Mouse (Mus musculus): ENCODE results near the gene Smurf1. TPM values are rescaled to one million over a fixed set of nuclear protein-coding genes. Genes with fewer than 3 reads are reported as not detected.

The Smurf1 gene
- polyA plus RNA-seq, 2 experiments = 24.7 to 28.3 TPM

DNA sequence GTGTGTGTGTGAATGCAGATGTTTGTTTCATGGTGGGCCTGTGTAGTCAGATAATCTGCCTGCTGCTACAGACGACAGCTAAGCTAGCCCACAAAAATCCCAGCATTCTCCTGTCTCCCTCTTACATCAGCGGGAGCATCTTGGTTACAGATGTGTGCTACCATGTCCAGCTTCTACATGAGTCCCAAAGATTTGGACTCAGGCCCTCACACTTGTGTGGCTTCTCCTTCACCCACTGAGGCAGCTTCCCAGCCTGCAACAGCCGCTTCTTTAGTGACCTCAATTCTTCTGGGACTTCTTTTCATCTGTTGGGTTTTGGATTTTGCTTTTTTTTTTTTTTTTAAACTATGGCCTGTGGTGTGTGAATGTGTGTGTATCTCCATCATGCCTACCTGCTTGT is 92.8 kb downstream of the Smurf1 start:
- TF ChIP-seq POLR2A (IDR thresholded peaks at IDR 0.05; ENCODE audit: borderline replicate concordance, extremely low read depth, insufficient read depth, insufficient read length) = no peak
- Histone ChIP-seq H3K9ac (ENCODE audit: low read depth, low read length, severe bottlenecking) (no peak overlapping the region), H3K4me3 (replicated peaks; ENCODE audit: low read length) (no peak overlapping the region), H3K9me3 (ENCODE audit: control insufficient read depth, low read length) (no peaks in the 10 kb centered on the region), H3K4me1 (ENCODE audit: control insufficient read depth, insufficient read depth, low read length) (0 out of 2 replicates have a peak, but pooled peaks cover 2% of the 10 kb centered on the region), H3K27ac (replicated peaks; ENCODE audit: low read depth, low read length) (no peak overlapping the region), H3K4me2 (replicated peaks; ENCODE audit: low read depth, low read length, severe bottlenecking) (no peak overlapping the region), H3K36me3 (ENCODE audit: control insufficient read depth, insufficient read depth, low read length) (peaks cover 15% of the 10 kb centered on the region; the same call in 1 of the 2 replicates), H3K27me3 (ENCODE audit: control insufficient read depth, insufficient read depth, low read length) (no peaks in the 10 kb centered on the region)
- peak; percentile 7 for DNase-seq (ENCODE audit: low spot score)
- no peak for ATAC-seq (ENCODE audit: low FRiP score, low read depth)
- 60% methylated on average over 3 of the region's 3 CpGs for WGBS

DNA sequence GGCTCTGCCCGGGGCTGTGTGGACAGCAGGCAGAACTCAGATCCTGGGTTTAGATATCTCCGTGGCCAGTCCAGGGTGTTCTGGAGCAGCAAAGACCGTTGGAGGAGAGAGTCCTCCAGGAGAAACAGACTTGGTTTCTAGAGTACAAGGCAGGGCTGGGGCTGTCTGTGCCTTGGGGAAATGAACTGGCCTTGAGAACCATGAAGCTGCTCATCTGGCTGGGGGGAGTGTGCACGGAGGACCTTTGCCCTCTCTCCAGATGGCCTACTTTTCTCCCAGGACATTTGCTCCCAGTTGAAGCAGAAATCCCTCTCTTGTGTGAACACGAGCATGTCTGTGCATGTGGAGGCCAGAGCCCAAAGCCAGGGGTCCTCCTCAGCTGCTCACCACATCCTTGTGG is 93.3 kb downstream of the Smurf1 start:
- 63% methylated on average over 5 of the region's 5 CpGs for WGBS
- H3K27ac ChIP-seq (replicated peaks; ENCODE audit: low read depth, low read length) = no peak overlapping the region

DNA sequence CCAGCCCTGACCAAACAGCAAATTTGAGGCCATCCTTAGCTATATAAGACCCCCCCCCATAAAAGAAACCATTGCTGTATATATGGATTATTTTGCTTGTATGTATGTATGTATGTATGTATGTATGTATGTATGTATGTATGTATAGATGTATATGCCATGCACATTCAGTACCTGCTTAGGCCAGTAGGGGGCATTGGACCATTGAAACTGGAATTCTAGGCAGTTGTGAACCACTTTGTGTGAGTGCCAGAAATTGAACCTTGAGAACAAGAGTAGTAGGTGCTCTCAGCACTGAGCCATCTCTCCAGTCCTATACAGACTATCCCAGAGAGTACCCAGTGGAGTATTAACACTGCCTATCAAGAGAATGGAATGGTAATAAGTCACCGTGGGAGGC is 93.9 kb downstream of the Smurf1 start:
- no peak overlapping the region for H3K4me2 ChIP-seq (replicated peaks; ENCODE audit: low read depth, low read length, severe bottlenecking)
- H3K9me3 ChIP-seq (ENCODE audit: control insufficient read depth, low read length) = no peaks in the 10 kb centered on the region
- TF ChIP-seq POLR2A (IDR thresholded peaks at IDR 0.05; ENCODE audit: borderline replicate concordance, extremely low read depth, insufficient read depth, insufficient read length) = no peak

More for the DNA sequence above, 93.3 kb downstream of the Smurf1 start:
- no peak for TF ChIP-seq POLR2A (IDR thresholded peaks at IDR 0.05; ENCODE audit: borderline replicate concordance, extremely low read depth, insufficient read depth, insufficient read length)
- DNase-seq (ENCODE audit: low spot score) (no peak), ATAC-seq (ENCODE audit: low FRiP score, low read depth) (no peak)
- Histone ChIP-seq H3K4me1 (ENCODE audit: control insufficient read depth, insufficient read depth, low read length) (0 out of 2 replicates have a peak, but pooled peaks cover 2% of the 10 kb centered on the region), H3K36me3 (ENCODE audit: control insufficient read depth, insufficient read depth, low read length) (peaks cover 9% of the 10 kb centered on the region; the same call in 1 of the 2 replicates), H3K4me2 (replicated peaks; ENCODE audit: low read depth, low read length, severe bottlenecking) (no peak overlapping the region), H3K9me3 (ENCODE audit: control insufficient read depth, low read length) (no peaks in the 10 kb centered on the region), H3K27me3 (ENCODE audit: control insufficient read depth, insufficient read depth, low read length) (no peaks in the 10 kb centered on the region), H3K9ac (ENCODE audit: low read depth, low read length, severe bottlenecking) (no peak overlapping the region), H3K4me3 (replicated peaks; ENCODE audit: low read length) (no peak overlapping the region)

DNA sequence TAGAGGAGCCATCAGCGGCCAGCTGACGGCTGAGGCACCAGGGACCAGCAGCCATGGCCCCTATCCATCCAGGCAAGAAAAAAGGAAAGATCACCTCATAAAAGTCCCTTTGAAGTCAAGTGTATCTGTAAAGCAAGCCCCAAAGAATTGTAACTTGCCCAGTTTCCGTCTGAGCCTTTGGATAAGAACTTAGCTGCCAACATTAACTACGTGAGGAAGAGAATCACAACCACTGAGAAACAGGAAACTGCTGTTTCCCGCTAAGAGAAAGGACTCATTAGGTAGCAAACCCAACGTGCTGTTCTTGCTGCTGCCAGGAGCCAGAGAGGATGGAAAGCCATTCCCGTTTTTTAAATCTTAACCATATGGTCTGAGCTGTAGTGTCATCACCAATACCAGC is 94.9 kb downstream of the Smurf1 start:
- Histone ChIP-seq H3K4me2 (replicated peaks; ENCODE audit: low read depth, low read length, severe bottlenecking) (no peak overlapping the region), H3K27me3 (ENCODE audit: control insufficient read depth, insufficient read depth, low read length) (no peaks in the 10 kb centered on the region), H3K36me3 (ENCODE audit: control insufficient read depth, insufficient read depth, low read length) (no peaks in the 10 kb centered on the region), H3K9ac (ENCODE audit: low read depth, low read length, severe bottlenecking) (no peak overlapping the region), H3K9me3 (ENCODE audit: control insufficient read depth, low read length) (no peaks in the 10 kb centered on the region), H3K27ac (replicated peaks; ENCODE audit: low read depth, low read length) (no peak overlapping the region), H3K4me3 (replicated peaks; ENCODE audit: low read length) (no peak overlapping the region), H3K4me1 (ENCODE audit: control insufficient read depth, insufficient read depth, low read length) (0 out of 2 replicates have a peak, but pooled peaks cover 2% of the 10 kb centered on the region)
- ATAC-seq (ENCODE audit: low FRiP score, low read depth) (no peak), DNase-seq (ENCODE audit: low spot score) (peak; percentile 23)
- no peak for TF ChIP-seq POLR2A (IDR thresholded peaks at IDR 0.05; ENCODE audit: borderline replicate concordance, extremely low read depth, insufficient read depth, insufficient read length)
- 19% methylated on average over 7 of the region's 7 CpGs for WGBS

More for the DNA sequence above, 93.9 kb downstream of the Smurf1 start:
- Histone ChIP-seq H3K9ac (ENCODE audit: low read depth, low read length, severe bottlenecking) (no peak overlapping the region), H3K4me3 (replicated peaks; ENCODE audit: low read length) (no peak overlapping the region), H3K27me3 (ENCODE audit: control insufficient read depth, insufficient read depth, low read length) (no peaks in the 10 kb centered on the region), H3K27ac (replicated peaks; ENCODE audit: low read depth, low read length) (no peak overlapping the region), H3K36me3 (ENCODE audit: control insufficient read depth, insufficient read depth, low read length) (peaks cover 5% of the 10 kb centered on the region; the same call in 1 of the 2 replicates), H3K4me1 (ENCODE audit: control insufficient read depth, insufficient read depth, low read length) (0 out of 2 replicates have a peak, but pooled peaks cover 2% of the 10 kb centered on the region)
- ATAC-seq (ENCODE audit: low FRiP score, low read depth) (no peak), DNase-seq (ENCODE audit: low spot score) (no peak)
- WGBS = 89% methylated on average over 1 of the region's 1 CpGs

DNA sequence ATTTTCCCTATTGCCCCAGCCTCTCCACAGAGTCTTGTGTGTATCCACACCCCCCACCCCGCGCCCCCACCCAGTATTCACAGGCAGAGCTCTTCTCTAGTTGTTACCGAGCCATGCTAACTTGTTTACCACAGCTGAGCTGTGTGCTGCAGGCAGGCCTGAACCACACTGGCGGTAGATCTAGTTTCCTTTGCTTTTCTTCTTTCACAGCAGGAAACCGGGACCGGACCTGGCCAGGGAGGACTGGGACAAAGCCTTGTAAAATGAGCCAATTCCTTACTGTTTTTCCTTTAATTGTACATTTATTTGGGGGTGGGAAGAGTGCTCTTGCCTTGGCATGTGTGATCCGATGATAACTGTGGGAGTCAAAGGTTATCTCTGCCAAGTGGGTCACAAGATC is 96.2 kb downstream of the Smurf1 start:
- 65% methylated on average over 7 of the region's 7 CpGs for WGBS

More for the DNA sequence above, 96.2 kb downstream of the Smurf1 start:
- no peak for TF ChIP-seq POLR2A (IDR thresholded peaks at IDR 0.05; ENCODE audit: borderline replicate concordance, extremely low read depth, insufficient read depth, insufficient read length)
- 0 out of 2 replicates have a peak, but pooled peaks cover 2% of the 10 kb centered on the region for H3K4me1 ChIP-seq (ENCODE audit: control insufficient read depth, insufficient read depth, low read length)
- no peak overlapping the region for H3K4me3 ChIP-seq (replicated peaks; ENCODE audit: low read length)
- no peak overlapping the region for H3K4me2 ChIP-seq (replicated peaks; ENCODE audit: low read depth, low read length, severe bottlenecking)
- no peak overlapping the region for H3K27ac ChIP-seq (replicated peaks; ENCODE audit: low read depth, low read length)
- H3K9me3 ChIP-seq (ENCODE audit: control insufficient read depth, low read length) = no peaks in the 10 kb centered on the region
- no peak for ATAC-seq (ENCODE audit: low FRiP score, low read depth)
- H3K9ac ChIP-seq (ENCODE audit: low read depth, low read length, severe bottlenecking) = no peak overlapping the region
- no peaks in the 10 kb centered on the region for H3K27me3 ChIP-seq (ENCODE audit: control insufficient read depth, insufficient read depth, low read length)
- DNase-seq (ENCODE audit: low spot score) = no peak
- H3K36me3 ChIP-seq (ENCODE audit: control insufficient read depth, insufficient read depth, low read length) = no peaks in the 10 kb centered on the region

Measured in limb, embryonic 14.5 days (tissue).